Mouse (Mus musculus): ENCODE measurements around the gene Cd3eap. TPM values are rescaled to one million over a fixed set of nuclear protein-coding genes. Genes with fewer than 3 reads are reported as not detected.

The Cd3eap gene
- polyA plus RNA-seq, 1 experiment: 14.4 TPM

- Histone ChIP-seq H3K4me1 (ENCODE audit: control insufficient read depth, insufficient read depth, low read length) (no peaks in the 10 kb centered on the region), H3K4me3 (ENCODE audit: insufficient read depth, low read length) (no peak overlapping the region), H3K27ac (ENCODE audit: insufficient read depth, low read length) (no peak overlapping the region)
- TF ChIP-seq POLR2A (IDR thresholded peaks at IDR 0.05; ENCODE audit: extremely low read depth, insufficient read depth, low read length): no peak
- peak; percentile 61 for TF ChIP-seq CTCF (IDR thresholded peaks at IDR 0.05; ENCODE audit: extremely low read depth, insufficient read depth, low read length)
Measured at GRCm38 (mm10) chr7:19363881-19364280, 4.6 kb upstream of the Cd3eap start.

- H3K27ac ChIP-seq (ENCODE audit: insufficient read depth, low read length): no peak overlapping the region
- TF ChIP-seq CTCF (IDR thresholded peaks at IDR 0.05; ENCODE audit: extremely low read depth, insufficient read depth, low read length): no peak
- no peak for TF ChIP-seq POLR2A (IDR thresholded peaks at IDR 0.05; ENCODE audit: extremely low read depth, insufficient read depth, low read length)
- H3K4me1 ChIP-seq (ENCODE audit: control insufficient read depth, insufficient read depth, low read length): no peaks in the 10 kb centered on the region
- H3K4me3 ChIP-seq (ENCODE audit: insufficient read depth, low read length): no peak overlapping the region
Measured at GRCm38 (mm10) chr7:19362276-19362675, 3.0 kb upstream of the Cd3eap start.

GRCm38 (mm10) chr7:19361720-19362119 is 2.4 kb upstream of the Cd3eap start:
- Histone ChIP-seq H3K4me1 (ENCODE audit: control insufficient read depth, insufficient read depth, low read length) (no peaks in the 10 kb centered on the region), H3K27ac (ENCODE audit: insufficient read depth, low read length) (no peak overlapping the region), H3K4me3 (ENCODE audit: insufficient read depth, low read length) (peak overlapping the region; percentile 47)
- TF ChIP-seq POLR2A (IDR thresholded peaks at IDR 0.05; ENCODE audit: extremely low read depth, insufficient read depth, low read length) (no peak), CTCF (IDR thresholded peaks at IDR 0.05; ENCODE audit: extremely low read depth, insufficient read depth, low read length) (peak; percentile 52)

DNA sequence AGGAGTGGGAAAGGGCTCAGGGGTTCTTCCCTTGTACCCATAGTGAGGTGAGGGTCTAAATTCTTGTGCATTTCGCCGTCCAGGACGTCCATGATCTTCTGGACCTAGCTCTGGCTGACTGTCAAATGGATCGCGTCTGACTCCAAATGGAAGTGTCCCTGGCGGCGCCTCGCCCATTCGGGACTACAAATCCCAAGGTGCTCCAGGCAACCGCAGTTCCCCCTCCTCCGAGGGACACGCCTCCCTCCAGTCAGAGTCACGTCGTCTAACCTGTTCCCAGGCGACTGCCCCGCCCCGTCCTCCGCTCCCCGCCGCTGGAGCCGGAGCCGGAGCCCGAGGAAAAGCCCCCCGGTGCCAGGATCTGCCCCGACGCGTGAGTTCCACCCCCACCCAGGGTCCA is 1.7 kb upstream of the Cd3eap start:
- H3K4me3 ChIP-seq (ENCODE audit: insufficient read depth, low read length): peak overlapping the region; percentile 47
- TF ChIP-seq CTCF (IDR thresholded peaks at IDR 0.05; ENCODE audit: extremely low read depth, insufficient read depth, low read length) (no peak), POLR2A (IDR thresholded peaks at IDR 0.05; ENCODE audit: extremely low read depth, insufficient read depth, low read length) (peak; percentile 46; the same call in 1 of the 2 replicates)
- no peak overlapping the region for H3K27ac ChIP-seq (ENCODE audit: insufficient read depth, low read length)
- H3K4me1 ChIP-seq (ENCODE audit: control insufficient read depth, insufficient read depth, low read length): no peaks in the 10 kb centered on the region

GRCm38 (mm10) chr7:19359892-19360641 is 784 bp upstream of the Cd3eap start:
- peak overlapping the region; percentile 47 for H3K4me3 ChIP-seq (ENCODE audit: insufficient read depth, low read length)
- TF ChIP-seq CTCF (IDR thresholded peaks at IDR 0.05; ENCODE audit: extremely low read depth, insufficient read depth, low read length) (no peak), POLR2A (IDR thresholded peaks at IDR 0.05; ENCODE audit: extremely low read depth, insufficient read depth, low read length) (no peak)
- H3K27ac ChIP-seq (ENCODE audit: insufficient read depth, low read length): no peak overlapping the region
- no peaks in the 10 kb centered on the region for H3K4me1 ChIP-seq (ENCODE audit: control insufficient read depth, insufficient read depth, low read length)

DNA sequence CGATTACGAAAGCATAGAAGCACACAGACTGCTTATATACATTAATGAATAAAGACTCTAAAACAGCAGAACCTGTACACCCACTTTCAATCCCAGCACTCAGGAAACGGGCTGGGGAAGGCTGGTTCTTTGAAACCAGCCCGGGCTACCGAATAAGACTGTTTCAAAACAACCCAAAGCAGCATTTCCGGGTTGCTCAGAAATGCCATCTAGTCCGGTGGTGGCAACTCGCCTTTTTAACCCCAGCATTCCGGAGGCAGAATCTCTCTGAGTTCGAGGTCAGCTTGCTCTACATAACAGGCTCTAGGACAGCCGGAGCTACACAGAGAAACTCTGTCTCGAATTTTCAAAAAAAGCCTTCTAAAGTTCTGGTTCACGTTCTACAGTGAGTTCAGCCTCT is 649 bp downstream of the Cd3eap start:
- Histone ChIP-seq H3K4me1 (ENCODE audit: control insufficient read depth, insufficient read depth, low read length) (no peaks in the 10 kb centered on the region), H3K27ac (ENCODE audit: insufficient read depth, low read length) (no peak overlapping the region), H3K4me3 (ENCODE audit: insufficient read depth, low read length) (peak overlapping the region; percentile 47)
- TF ChIP-seq CTCF (IDR thresholded peaks at IDR 0.05; ENCODE audit: extremely low read depth, insufficient read depth, low read length) (no peak), POLR2A (IDR thresholded peaks at IDR 0.05; ENCODE audit: extremely low read depth, insufficient read depth, low read length) (no peak)

GRCm38 (mm10) chr7:19357381-19358375 is 1.6 kb downstream of the Cd3eap start:
- H3K27ac ChIP-seq (ENCODE audit: insufficient read depth, low read length): no peak overlapping the region
- H3K4me1 ChIP-seq (ENCODE audit: control insufficient read depth, insufficient read depth, low read length): no peaks in the 10 kb centered on the region
- peak overlapping the region; percentile 47; the same call in 1 of the 2 replicates for H3K4me3 ChIP-seq (ENCODE audit: insufficient read depth, low read length)
- TF ChIP-seq POLR2A (IDR thresholded peaks at IDR 0.05; ENCODE audit: extremely low read depth, insufficient read depth, low read length): no peak
- TF ChIP-seq CTCF (IDR thresholded peaks at IDR 0.05; ENCODE audit: extremely low read depth, insufficient read depth, low read length): no peak

GRCm38 (mm10) chr7:19356311-19356710 is 3.0 kb downstream of the Cd3eap start:
- H3K4me1 ChIP-seq (ENCODE audit: control insufficient read depth, insufficient read depth, low read length): no peaks in the 10 kb centered on the region
- TF ChIP-seq POLR2A (IDR thresholded peaks at IDR 0.05; ENCODE audit: extremely low read depth, insufficient read depth, low read length) (no peak), CTCF (IDR thresholded peaks at IDR 0.05; ENCODE audit: extremely low read depth, insufficient read depth, low read length) (no peak)
- no peak overlapping the region for H3K27ac ChIP-seq (ENCODE audit: insufficient read depth, low read length)
- no peak overlapping the region for H3K4me3 ChIP-seq (ENCODE audit: insufficient read depth, low read length)

DNA sequence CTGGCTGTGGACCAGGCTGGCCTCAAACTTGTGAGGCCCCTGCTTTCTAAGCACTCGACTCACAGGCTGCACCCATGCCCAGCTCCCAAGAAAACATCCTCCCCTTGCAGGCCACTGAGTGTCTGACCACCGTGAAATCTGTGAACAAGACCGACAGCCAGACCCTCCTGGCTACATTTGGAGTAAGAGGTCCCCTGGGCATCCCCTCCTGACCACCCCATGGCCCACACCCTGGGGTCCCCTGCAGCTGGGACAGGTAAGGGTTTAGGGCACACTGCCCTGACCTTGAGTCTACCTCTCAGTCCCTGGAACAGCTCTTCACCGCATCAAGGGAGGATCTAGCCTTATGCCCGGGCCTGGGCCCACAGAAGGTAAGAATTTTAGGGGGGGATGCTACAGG is 4.3 kb downstream of the Cd3eap start:
- TF ChIP-seq CTCF (IDR thresholded peaks at IDR 0.05; ENCODE audit: extremely low read depth, insufficient read depth, low read length) (no peak), POLR2A (IDR thresholded peaks at IDR 0.05; ENCODE audit: extremely low read depth, insufficient read depth, low read length) (no peak)
- Histone ChIP-seq H3K27ac (ENCODE audit: insufficient read depth, low read length) (no peak overlapping the region), H3K4me3 (ENCODE audit: insufficient read depth, low read length) (no peak overlapping the region), H3K4me1 (ENCODE audit: control insufficient read depth, insufficient read depth, low read length) (no peaks in the 10 kb centered on the region)
